Mouse (Mus musculus): ENCODE data around the gene Acer2. TPM values are rescaled to one million over a fixed set of nuclear protein-coding genes. Genes with fewer than 3 reads are reported as not detected.

Acer2 gene
- polyA plus RNA-seq, 1 experiment = 12.7 TPM

- no peak for DNase-seq (ENCODE audit: low read depth)
- TF ChIP-seq CTCF (IDR thresholded peaks at IDR 0.05; ENCODE audit: borderline replicate concordance, extremely low read depth, insufficient read depth, insufficient read length) (peak; percentile 9; the same call in 1 of the 2 replicates), POLR2A (IDR thresholded peaks at IDR 0.05; ENCODE audit: borderline replicate concordance, extremely low read depth, insufficient read depth, insufficient read length, poor library complexity, severe bottlenecking) (no peak)
These were observed 13.7 kb downstream of the Acer2 start for GRCm38 (mm10) chr4:86887879-86888278.

- TF ChIP-seq POLR2A (IDR thresholded peaks at IDR 0.05; ENCODE audit: borderline replicate concordance, extremely low read depth, insufficient read depth, insufficient read length, poor library complexity, severe bottlenecking) (no peak), CTCF (IDR thresholded peaks at IDR 0.05; ENCODE audit: borderline replicate concordance, extremely low read depth, insufficient read depth, insufficient read length) (no peak)
- DNase-seq (ENCODE audit: low read depth) = no peak
These were observed 23.2 kb downstream of the Acer2 start for GRCm38 (mm10) chr4:86897411-86897810.

DNA sequence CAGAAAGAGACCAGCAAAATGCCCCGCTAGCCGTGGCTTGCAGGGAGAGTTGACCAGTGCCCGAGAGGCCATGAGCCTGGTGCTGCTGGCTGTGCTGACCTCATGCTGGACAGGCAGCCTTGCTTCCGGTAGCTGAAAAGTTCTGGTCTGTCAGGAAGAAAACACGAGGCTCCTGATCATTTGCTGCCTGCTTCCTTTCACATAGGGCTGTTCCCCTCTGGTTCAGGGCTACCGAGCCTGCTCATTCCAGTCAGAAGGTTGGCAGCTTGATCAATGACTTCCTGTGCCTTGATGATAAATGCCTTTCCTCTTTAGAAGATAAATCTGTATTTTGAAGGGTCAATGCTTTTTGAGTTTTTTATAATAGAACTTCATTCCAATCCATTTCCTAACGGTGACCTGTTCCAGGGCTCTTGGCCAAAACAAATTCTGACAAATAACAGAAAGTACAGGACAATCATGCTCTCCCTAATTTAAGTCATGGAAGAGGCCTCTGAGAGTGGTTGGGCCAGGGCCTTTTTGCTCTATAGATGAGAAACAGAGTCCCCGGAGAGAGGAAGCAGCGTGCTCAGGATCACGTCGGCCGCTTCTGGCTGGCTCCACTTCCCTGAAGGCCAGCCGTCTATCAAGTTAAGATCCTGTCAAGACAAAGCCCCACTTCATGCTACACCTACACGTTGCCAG is 24.7 kb downstream of the Acer2 start:
- no peak for DNase-seq (ENCODE audit: low read depth)
- TF ChIP-seq POLR2A (IDR thresholded peaks at IDR 0.05; ENCODE audit: borderline replicate concordance, extremely low read depth, insufficient read depth, insufficient read length, poor library complexity, severe bottlenecking) = no peak
- TF ChIP-seq CTCF (IDR thresholded peaks at IDR 0.05; ENCODE audit: borderline replicate concordance, extremely low read depth, insufficient read depth, insufficient read length) = no peak

DNA sequence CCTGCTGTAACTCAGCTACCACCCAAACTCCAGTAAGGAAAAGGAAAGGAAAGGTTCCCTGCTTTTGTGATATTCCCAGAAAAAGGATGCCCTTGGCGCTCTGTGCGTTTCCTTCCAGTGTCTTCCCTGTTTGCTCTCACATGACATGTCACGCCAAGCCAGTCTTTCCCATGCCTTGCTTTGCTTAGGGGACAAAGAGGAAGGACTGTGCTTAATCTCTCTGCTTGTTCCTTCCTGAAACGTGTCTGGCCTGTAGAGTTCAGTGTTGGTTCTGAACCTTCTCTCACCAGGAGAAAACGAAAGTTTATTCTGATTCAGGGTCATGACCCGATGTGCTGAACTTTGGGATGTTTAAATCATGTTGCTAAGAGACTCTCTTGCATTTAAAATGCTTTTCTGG is 28.2 kb downstream of the Acer2 start:
- no peak for DNase-seq (ENCODE audit: low read depth)
- TF ChIP-seq POLR2A (IDR thresholded peaks at IDR 0.05; ENCODE audit: borderline replicate concordance, extremely low read depth, insufficient read depth, insufficient read length, poor library complexity, severe bottlenecking) = no peak
- TF ChIP-seq CTCF (IDR thresholded peaks at IDR 0.05; ENCODE audit: borderline replicate concordance, extremely low read depth, insufficient read depth, insufficient read length) = no peak

GRCm38 (mm10) chr4:86904969-86905368 is 30.8 kb downstream of the Acer2 start:
- no peak for DNase-seq (ENCODE audit: low read depth)
- TF ChIP-seq POLR2A (IDR thresholded peaks at IDR 0.05; ENCODE audit: borderline replicate concordance, extremely low read depth, insufficient read depth, insufficient read length, poor library complexity, severe bottlenecking) (no peak), CTCF (IDR thresholded peaks at IDR 0.05; ENCODE audit: borderline replicate concordance, extremely low read depth, insufficient read depth, insufficient read length) (peak; percentile 32; the same call in 1 of the 2 replicates)

DNA sequence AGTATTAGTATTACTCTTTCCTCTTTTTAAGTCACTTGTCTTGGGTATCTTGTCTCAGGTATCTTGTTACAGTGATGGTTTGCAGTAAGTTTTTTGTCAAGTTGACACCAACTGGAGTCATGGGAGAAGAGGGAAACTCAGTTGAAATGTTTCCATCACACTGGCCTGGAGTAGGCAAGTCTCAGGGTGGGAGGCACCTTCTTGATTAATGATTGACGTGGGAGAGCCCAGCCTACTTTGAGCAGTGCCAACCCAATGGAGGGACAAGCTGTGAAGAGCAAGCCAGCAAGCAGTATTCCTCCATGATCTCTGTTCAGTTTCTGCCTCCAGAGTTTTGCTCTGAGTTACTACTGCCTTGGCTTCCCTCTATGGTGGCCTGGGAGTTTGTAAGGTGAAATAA is 31.7 kb downstream of the Acer2 start:
- no peak for TF ChIP-seq CTCF (IDR thresholded peaks at IDR 0.05; ENCODE audit: borderline replicate concordance, extremely low read depth, insufficient read depth, insufficient read length)
- TF ChIP-seq POLR2A (IDR thresholded peaks at IDR 0.05; ENCODE audit: borderline replicate concordance, extremely low read depth, insufficient read depth, insufficient read length, poor library complexity, severe bottlenecking) = no peak
- DNase-seq (ENCODE audit: low read depth) = no peak

GRCm38 (mm10) chr4:86911576-86912341 is 37.6 kb downstream of the Acer2 start:
- TF ChIP-seq CTCF (IDR thresholded peaks at IDR 0.05; ENCODE audit: borderline replicate concordance, extremely low read depth, insufficient read depth, insufficient read length) (no peak), POLR2A (IDR thresholded peaks at IDR 0.05; ENCODE audit: borderline replicate concordance, extremely low read depth, insufficient read depth, insufficient read length, poor library complexity, severe bottlenecking) (no peak)
- DNase-seq (ENCODE audit: low read depth) = no peak

DNA sequence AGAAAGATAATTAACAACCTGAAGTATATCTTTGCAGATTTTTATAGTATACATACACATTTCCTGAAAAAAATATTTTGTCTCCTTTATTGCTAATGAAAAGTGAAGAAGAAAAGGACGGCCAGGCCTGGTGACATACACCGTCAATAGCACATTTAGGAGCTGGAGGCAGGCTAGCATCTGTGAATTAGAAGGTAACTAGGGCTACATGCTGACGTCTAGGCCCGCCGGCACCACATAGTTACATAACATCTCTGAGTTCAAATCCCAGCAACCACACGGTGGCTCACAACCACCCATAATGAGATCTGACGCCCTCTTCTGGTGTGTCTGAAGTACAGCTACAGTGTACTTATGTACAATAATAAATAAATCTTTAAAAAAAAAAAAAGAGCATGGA is 38.6 kb downstream of the Acer2 start:
- TF ChIP-seq POLR2A (IDR thresholded peaks at IDR 0.05; ENCODE audit: borderline replicate concordance, extremely low read depth, insufficient read depth, insufficient read length, poor library complexity, severe bottlenecking) (no peak), CTCF (IDR thresholded peaks at IDR 0.05; ENCODE audit: borderline replicate concordance, extremely low read depth, insufficient read depth, insufficient read length) (no peak)
- DNase-seq (ENCODE audit: low read depth) = no peak

- DNase-seq (ENCODE audit: low read depth) = no peak
- TF ChIP-seq CTCF (IDR thresholded peaks at IDR 0.05; ENCODE audit: borderline replicate concordance, extremely low read depth, insufficient read depth, insufficient read length) (peak; percentile 5; the same call in 1 of the 2 replicates), POLR2A (IDR thresholded peaks at IDR 0.05; ENCODE audit: borderline replicate concordance, extremely low read depth, insufficient read depth, insufficient read length, poor library complexity, severe bottlenecking) (no peak)
These were observed 41.9 kb downstream of the Acer2 start for GRCm38 (mm10) chr4:86916062-86916461.

GRCm38 (mm10) chr4:86923476-86924055 is 49.4 kb downstream of the Acer2 start:
- peak; percentile 24 for DNase-seq (ENCODE audit: low read depth)
- TF ChIP-seq CTCF (IDR thresholded peaks at IDR 0.05; ENCODE audit: borderline replicate concordance, extremely low read depth, insufficient read depth, insufficient read length) (no peak), POLR2A (IDR thresholded peaks at IDR 0.05; ENCODE audit: borderline replicate concordance, extremely low read depth, insufficient read depth, insufficient read length, poor library complexity, severe bottlenecking) (no peak)

- peak; percentile 90 for DNase-seq (ENCODE audit: low read depth)
- TF ChIP-seq CTCF (IDR thresholded peaks at IDR 0.05; ENCODE audit: borderline replicate concordance, extremely low read depth, insufficient read depth, insufficient read length) = peak; percentile 92
- TF ChIP-seq POLR2A (IDR thresholded peaks at IDR 0.05; ENCODE audit: borderline replicate concordance, extremely low read depth, insufficient read depth, insufficient read length, poor library complexity, severe bottlenecking) = no peak
These were observed 50.7 kb downstream of the Acer2 start for GRCm38 (mm10) chr4:86924804-86925458.
